Mouse (Mus musculus) thymus, postnatal 14 days (tissue): ENCODE data around the gene Htr2c.

Experiments
- DNase-seq: peaks from one replicate; pipeline ENCODE4 v3.0.0; 2021

The Htr2c gene

DNA sequence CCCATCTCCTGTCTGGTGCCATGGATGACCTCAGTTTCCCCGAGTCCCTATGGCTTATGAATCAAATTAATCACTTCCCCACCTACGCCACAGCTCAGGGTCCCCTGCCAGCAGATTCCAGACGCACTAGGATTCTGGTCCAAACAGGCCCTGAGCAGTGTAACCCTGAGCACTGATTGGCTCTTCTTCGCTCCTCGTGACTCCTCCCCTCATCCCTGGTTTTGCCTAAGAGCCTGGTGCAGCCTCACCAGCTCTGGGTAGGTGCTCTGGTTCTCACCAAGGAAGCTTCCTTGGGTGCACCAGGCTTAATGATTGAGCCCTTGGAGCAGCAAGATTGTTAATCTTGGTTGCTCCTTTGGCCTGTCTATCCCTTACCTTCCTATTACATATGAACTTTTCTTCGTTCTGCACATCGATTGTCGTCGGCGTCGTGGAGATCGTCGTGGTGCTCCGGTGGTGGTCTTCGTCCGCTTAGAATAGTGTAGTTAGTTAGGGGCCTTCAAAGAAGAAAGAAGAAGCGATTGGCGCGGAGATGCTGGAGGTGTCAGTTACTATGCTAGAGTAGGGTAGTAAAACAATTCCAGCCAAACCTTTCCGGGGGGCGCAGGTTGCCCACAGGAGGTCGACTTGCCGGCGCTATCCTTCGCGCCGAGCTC is at the start of gene Htr2c:
Gene Htr2c, plus strand, starts transcription at position 256 of the 656 bp plus-strand sequence.
- DNase-seq: no peak

DNA sequence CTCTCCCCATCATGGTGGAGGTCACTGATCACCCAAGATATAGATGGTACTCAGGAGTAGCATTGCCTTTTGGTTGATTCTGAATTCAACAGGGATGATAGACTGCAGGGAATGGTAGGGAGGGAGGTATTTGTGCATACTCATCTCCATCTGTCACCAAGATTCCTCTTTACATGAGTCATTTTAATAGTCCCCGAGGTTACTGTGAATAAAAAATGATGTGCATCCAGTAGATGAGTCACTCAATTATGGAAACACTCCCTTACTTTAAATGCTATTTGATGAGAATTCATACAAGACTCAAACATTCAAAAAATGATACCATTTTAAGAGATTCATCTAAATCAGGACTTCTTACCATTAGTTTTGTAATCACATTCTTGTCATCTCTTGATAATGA is 34.1 kb upstream of the Htr2c start:
- no peak for DNase-seq

DNA sequence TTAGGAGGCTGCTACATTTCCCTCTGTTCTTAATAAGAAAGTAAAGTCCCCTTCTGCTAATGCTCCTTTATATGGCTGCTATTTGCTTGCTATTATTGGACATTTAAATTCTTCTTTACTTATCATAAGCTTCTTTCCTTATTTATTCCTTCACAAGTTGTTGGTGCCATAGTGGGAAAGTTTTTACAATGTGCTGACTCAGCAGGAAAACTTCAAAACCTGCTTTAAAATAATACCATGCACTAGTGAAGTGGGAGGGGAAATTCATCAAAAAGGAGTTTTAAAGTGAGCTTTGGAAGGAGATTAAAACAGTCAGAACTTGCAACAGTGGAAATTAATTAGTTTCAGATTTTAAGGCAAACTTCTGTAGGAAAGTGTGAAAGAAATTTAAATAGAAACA is 26.0 kb upstream of the Htr2c start:
- no peak for DNase-seq

DNA sequence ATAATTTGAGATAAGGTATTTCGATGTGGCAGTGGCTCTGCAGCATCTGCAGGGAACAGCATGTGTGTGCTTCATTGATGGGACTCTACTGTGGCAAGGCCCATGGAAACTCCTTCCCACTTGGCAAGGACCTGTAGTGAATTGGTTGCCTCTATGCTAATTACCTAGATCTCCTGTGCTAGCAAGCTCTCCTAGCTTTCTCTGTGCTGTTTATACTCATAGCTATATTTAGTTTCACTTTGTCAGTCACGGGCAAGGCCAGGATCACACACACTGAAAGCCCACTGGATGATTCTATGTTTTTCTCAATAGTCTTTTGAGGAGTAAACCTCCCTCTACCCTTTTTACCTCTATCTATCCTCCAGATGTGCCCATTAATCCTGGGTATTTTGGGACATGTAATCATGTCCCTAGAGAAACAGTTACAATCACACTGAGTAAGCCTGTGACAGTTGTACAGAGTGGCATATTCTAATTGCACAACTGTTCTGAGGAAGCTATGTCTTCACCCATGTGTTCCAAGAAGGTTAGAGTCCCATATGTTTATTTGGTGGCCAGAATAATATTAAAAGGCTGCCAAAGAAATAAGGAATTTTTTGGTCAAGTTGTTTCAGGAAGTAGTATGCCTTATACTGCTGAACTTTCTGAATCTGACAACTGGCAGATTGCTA is 16.0 kb upstream of the Htr2c start:
- no peak for DNase-seq

DNA sequence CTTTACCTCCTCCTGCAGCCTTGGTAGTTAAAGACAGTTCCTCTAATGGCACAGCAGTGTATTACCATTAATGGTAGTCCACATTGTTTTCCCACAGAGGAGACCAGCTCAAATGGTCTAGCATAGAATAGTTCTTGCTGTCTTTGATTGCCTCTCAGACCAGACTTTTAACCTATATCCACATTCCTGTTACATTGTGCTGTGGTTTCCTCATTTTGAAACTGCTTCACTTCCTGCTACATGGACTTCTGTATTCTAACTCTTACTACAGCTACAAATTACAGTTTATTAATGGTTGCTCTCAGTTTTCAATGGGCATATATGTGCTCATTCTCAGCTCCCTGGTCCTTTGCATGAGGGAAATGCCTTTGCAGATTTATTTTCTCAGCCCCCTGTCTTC is 15.3 kb upstream of the Htr2c start:
- no peak for DNase-seq

DNA sequence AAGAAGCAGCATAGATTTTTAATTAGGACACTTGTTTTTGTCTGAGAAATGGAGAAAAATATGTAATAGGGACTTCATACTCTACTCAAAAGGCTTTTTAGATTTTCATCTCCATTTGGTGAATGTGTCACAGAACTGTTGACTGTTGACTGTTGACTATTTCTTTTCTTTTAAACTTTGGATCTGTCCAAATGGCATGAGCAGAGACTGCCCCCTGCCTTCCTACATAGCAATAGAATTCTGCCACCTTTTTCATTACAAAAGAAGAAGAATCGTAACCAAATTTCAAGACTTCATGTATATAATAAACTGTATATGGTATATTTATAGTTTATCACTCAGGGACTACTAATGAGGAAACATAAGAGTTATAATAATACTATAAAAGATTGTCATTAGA is 3.7 kb upstream of the Htr2c start:
- no peak for DNase-seq

DNA sequence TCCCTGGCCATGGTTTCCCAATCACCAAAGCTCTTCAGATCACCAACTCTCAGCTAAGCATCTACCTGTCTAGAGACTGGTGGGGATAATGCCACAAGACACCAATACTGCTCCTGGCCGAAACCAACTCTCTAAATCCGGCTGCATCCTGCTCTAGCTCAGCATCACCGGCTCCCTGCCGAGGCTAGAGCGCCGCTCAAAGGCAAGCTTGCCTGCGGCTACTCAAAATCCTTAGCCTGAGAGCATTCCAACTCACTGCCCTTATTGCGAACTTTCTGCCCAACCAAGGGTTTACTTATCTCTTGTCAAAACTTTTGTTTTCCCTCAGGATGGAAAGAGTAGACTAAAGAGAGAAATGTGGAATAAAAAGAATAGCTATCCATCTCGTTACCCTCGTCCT is 2.4 kb upstream of the Htr2c start:
- no peak for DNase-seq

DNA sequence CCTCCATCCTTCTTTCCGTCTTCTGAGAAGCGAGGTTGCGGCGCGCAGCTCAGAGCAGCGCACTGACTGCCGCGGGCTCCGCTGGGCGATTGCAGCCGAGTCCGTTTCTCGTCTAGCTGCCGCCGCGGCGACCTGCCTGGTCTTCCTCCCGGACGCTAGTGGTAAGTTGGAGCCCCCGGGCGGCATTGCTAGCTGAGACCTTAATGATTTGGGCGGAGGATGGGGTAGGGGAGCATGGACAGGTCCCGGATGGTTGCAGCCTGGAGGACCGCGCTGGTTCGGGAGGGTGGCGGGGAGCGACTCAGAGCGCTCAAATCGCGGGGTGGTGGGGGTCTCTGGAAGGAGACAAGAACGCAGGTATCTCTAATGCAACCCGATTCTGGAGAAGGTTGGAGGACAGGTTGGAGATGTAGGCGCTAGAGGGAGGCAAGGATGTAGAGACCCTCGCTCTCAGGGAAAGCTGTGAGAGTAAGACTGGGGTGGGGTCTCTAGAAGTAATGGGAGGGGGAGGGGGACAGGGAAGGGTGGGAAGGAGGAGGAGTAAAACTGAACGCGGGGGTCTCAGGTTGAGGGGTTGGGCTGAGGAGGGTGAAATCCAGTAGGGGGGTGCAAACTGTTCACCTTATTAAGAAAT is 718 bp downstream of the Htr2c start:
- no peak for DNase-seq

DNA sequence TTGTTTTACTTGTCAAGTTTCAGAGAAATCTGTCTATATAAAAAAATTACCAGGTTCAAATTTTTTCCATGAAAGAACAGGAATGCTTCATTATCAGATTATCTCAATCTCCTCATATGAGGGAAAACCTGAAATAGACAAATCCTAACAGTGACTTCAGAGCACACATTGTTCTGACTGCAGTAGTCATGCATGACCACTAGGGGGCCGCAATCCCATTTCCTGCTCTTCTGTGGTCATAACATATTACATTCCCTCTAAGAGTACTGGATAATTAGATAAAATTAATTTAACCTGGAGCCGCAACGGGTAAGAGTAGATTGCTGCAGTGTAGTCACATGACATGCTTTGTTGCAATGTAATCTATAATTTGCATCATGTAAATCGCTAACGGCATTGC is 17.6 kb downstream of the Htr2c start:
- DNase-seq: no peak

DNA sequence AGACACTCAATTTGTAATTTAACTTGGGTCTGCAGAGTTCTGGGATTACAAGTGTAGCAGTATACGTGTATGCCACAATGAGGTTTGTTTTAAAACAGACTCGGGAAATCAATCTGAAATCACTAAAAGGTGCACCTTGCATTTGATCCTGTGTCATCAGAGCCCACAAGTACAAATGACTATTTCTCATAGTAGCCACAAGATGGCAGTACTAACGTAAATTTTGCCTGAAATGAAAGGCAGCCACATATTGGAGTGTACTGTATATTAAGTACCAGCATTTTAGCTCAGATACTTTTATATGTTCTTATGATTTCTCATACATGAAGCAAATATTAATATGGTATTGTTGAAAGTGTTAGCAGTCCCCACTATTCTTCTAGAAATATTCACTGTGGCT is 93.4 kb downstream of the Htr2c start:
- DNase-seq: no peak

DNA sequence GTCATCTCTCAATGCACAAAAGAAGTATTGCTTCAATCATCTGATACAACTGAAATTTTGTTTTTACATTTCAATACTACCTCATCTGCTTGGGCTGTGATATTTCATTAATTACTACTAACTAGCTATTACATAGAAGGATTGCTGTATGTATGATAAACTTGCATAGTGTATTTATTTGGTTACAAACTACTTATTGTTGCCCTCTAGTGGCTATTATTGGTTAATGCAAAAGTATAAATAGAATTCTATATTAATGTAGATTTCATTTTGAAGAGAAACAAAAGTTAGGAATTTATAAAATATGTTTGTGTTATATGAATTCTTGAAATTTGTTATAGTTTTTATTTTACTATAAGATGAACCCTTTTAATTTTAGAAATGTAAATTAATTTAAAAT is 109.3 kb downstream of the Htr2c start:
- DNase-seq: no peak

DNA sequence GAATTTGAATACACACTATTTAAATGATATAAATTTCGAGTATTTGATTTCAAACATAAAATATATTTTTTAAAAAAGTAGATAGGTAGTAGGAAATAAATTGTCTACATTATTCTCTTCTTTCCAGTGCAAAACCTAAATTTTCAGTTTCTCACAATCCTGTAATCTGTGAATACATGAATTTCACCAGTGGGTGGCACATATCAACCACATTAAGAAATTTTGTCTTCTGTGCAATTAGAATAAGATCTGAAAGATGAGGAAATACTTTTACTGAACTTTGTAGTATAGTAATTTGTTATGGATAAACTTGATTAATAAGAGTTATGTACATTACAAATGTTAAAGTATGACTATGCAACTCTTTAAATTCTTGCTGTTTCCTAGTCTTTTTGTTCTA is 156.8 kb downstream of the Htr2c start:
- no peak for DNase-seq

DNA sequence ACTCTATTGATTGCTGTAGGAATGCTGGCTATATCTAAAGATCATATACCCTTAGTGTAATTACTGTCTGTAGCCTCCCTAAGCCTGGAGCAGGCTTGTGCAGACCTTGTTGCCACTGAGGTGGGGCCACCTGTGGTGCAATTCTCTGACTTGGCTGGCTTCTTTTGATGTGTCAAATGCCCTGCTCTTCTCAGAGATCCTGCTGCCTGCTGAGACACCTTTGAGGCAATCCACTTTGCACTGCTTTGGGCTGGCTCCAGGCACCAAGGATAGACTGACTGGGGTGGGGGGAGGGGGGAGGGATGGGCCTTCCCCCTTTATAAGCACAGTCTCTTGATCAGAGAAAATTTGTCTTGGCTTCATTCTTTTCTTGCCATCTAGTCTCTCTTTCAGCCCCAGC is 252.9 kb downstream of the Htr2c start:
- no peak for DNase-seq

DNA sequence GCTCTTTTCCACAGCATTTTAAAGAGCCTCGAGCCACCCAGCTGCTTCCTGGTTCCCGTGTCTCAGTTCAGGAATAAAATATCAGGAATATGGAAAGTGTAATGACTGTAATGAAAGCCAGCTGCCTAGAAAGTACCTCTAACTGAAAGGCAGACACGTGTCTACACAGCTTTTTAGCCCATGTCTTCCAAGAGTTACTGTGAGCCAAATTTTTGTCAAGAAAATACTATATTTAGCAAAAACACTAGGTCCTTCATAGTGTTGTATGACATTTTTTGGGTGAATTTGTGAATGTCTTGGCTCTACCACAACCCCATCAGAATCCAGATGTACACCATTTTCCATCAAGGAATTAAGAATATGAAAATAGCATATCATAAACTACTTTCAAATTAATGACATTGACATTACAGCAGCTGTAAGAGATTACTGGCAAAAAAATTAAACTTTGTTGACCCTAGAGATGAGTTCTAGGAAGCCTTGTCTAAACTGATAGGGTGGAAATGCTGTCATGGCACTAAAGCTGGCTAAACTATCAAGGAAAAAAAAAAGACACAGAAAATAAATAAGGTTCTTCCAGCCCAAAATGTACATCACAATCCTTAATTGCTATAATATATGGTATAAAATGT is 255.2 kb downstream of the Htr2c start:
- DNase-seq: no peak

DNA sequence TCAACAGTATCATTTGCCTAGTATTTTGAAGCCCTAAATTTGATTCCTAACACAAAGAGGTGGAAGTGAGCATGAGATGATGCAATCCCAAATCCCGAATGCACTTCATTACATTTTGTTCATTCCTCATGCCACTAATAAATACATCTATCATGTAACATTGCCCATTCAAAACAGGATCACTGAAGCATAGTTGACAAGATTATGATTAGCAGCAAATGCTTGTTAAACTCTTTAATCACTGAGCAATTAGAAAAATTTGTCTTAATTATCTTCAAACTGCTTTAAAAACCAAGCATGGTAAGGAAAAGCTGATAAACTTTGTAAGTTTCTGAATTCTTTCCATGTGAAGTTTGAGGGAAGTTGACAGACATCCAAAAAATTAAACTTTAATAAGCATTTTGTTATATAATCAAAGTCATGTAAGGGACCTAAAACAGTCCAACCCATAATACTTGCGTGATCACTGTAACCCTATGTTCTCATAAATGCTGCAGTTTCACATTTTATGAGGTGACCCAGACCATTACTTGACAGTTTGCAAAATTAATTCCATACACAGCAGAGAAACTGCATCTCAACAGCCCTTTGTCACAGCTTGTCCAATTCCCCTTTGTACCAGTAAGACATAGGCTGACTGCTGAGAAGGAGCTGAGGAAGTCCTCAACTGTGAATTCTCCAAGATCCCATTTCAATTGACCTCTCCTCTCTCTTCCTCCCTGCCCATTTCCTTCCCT is 276.7 kb downstream of the Htr2c start:
- no peak for DNase-seq
